Mouse (Mus musculus) retina, adult 2 months (tissue): ENCODE measurements around the gene Tnni3.
"Not testable (repeated sequence)": the region's sequence is repeated elsewhere in the genome, so short reads cannot be mapped to it uniquely, and the experiment has no call there.

Experiments
- DNase-seq: peaks from one replicate; pipeline ENCODE4 v3.0.0-alpha.2; 2012; ENCODE audit warnings: low read depth, low spot score

The Tnni3 gene

GRCm38 (mm10) chr7:4524212-4524922, at the start of gene Tnni3:
TSS of gene Tnni3 (minus strand) at chr7:4524229.
- DNase-seq: peak; percentile 50

- DNase-seq: not testable (repeated sequence)
These were observed 48.3 kb upstream of the Tnni3 start for GRCm38 (mm10) chr7:4572361-4572760.

GRCm38 (mm10) chr7:4562660-4563059, 38.6 kb upstream of the Tnni3 start:
- DNase-seq: no peak

GRCm38 (mm10) chr7:4557167-4557560, 33.1 kb upstream of the Tnni3 start:
- DNase-seq: no peak

- DNase-seq: peak; percentile 63
These were observed 32.5 kb upstream of the Tnni3 start for GRCm38 (mm10) chr7:4556256-4557166.

- no peak for DNase-seq
These were observed 23.2 kb upstream of the Tnni3 start, which contains the start of gene Syt5 for GRCm38 (mm10) chr7:4547221-4547641. TSS of gene Syt5 (minus strand) at chr7:4547541.

- no peak for DNase-seq
These were observed 22.6 kb upstream of the Tnni3 start for GRCm38 (mm10) chr7:4546591-4547131.

- DNase-seq: no peak
These were observed 22.0 kb upstream of the Tnni3 start for GRCm38 (mm10) chr7:4546050-4546449.

- DNase-seq: no peak
These were observed 18.0 kb upstream of the Tnni3 start for GRCm38 (mm10) chr7:4542013-4542412.

- no peak for DNase-seq
These were observed 17.3 kb upstream of the Tnni3 start for GRCm38 (mm10) chr7:4541344-4541743.

GRCm38 (mm10) chr7:4539019-4539418, 15.0 kb upstream of the Tnni3 start:
- no peak for DNase-seq

GRCm38 (mm10) chr7:4537181-4537580, 13.2 kb upstream of the Tnni3 start:
- no peak for DNase-seq

GRCm38 (mm10) chr7:4536369-4536768, 12.3 kb upstream of the Tnni3 start:
- no peak for DNase-seq

- DNase-seq: no peak
These were observed 8.1 kb upstream of the Tnni3 start, which contains the start of gene Dnaaf3 for GRCm38 (mm10) chr7:4532005-4532729. TSS of gene Dnaaf3 (minus strand) at chr7:4532453.

GRCm38 (mm10) chr7:4530166-4530565, 6.1 kb upstream of the Tnni3 start:
- not testable (repeated sequence) for DNase-seq

- DNase-seq: no peak
These were observed 3.3 kb upstream of the Tnni3 start for GRCm38 (mm10) chr7:4527302-4527689.

GRCm38 (mm10) chr7:4526341-4527301, 2.6 kb upstream of the Tnni3 start:
- peak; percentile 49 for DNase-seq

- no peak for DNase-seq
These were observed 561 bp downstream of the Tnni3 start for GRCm38 (mm10) chr7:4523205-4524130.

GRCm38 (mm10) chr7:4522292-4522691, 1.7 kb downstream of the Tnni3 start:
- DNase-seq: no peak
